Mouse (Mus musculus): Measurements from ENCODE around the gene Chn1.

Chn1 gene

DNA sequence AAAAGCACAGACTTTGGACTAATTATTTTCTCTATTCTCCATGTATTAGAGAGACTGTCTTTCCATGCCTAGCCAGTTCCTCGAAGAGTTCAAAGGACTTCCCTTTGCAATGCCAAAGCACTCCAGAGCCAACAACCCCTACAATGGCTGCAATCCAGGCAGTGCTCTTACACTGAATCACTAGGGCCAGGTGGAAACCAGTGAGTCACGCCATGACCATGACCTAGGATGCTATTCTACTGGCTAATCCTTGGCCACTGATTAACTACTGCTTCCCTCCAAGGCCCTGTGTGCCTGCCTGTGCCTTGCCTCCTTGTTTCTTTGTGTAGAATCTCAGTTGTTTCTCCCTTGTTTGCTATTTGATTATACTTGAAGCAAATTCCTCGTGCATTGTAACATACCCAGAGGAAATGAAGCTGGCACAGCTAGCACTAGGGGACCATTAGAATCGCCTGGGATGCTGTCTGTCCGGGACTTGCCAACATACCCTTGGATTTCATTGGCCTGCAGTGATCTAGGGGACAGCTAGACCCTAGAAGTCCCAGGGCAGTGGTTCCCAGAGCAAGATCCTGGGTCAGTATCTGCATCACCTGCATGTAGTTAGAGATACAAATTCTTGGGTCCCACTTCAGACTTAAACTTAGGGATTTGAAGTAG lies 166.0 kb downstream of the Chn1 start:
- ChIA-PET CTCF (interaction anchor here in 2 of 4 experiments (0.6 kb wide), 2 partner anchors 198 to 432 kb away, joined by 3 to 9 read pairs; no protein-coding TSS in a partner anchor), POLR2A (interaction anchor here in 1 of 4 experiments (0.9 to 7.4 kb wide), 4 partner anchors 8 to 52 kb away, joined by 3 to 26 read pairs (median 4); no protein-coding TSS in a partner anchor)

DNA sequence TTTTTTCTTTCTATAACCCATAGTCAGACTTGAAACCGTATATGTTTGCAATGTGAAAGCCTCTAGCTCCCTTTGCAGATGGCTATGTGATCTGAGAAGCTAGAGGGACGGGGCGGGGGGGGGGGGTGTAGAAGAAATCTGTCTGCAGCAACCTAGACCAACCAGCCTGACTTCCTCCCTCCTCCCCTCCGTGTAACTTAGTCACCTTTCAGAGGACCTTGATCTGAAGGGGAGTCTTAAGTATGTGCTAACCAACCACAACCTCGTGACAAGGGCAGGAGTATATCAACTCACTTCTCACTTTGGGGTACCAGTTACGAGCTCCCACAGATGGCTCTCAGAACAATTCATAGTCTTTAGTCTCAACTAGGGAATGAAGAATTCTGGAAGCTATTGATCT lies 166.8 kb downstream of the Chn1 start:
- ChIA-PET CTCF (interaction anchor here in 1 of 4 experiments (0.5 to 0.6 kb wide), 2 partner anchors 199 to 357 kb away, joined by 3 to 9 read pairs; no protein-coding TSS in a partner anchor), POLR2A (interaction anchor here in 2 of 4 experiments (0.6 to 7.4 kb wide), 5 partner anchors 8 to 470 kb away, joined by 3 to 26 read pairs (median 4); partner anchors contain the start of gene Atp5g3 (in 1 of the 2))

DNA sequence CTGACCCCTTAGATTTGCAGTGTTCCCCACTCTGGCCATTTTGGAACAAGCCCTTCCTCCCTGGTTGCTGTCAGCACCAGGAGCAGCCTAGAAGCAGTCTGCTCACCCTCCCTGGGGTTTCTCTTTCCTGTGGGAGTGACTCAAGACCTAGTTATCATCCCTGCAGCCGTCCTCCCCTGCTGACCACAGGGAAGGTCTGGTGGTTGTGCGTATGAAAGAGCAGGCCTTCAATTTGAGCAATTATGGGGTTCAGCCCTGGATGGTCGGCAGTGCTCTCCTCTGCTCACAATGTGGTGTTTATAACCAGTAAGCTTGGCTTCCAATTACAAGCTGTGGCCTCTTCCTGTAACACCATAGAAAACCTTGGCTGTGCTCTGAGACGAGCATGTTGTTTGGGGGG lies 167.5 kb downstream of the Chn1 start:
- ChIA-PET CTCF (interaction anchor here in 1 of 4 experiments (0.5 kb wide), 2 partner anchors 357 to 599 kb away, joined by 3 to 5 read pairs; no protein-coding TSS in a partner anchor), POLR2A (interaction anchor here in 2 of 4 experiments (1.5 to 7.4 kb wide), 3 partner anchors 9 to 11 kb away, joined by 4 to 26 read pairs (median 5); no protein-coding TSS in a partner anchor)

DNA sequence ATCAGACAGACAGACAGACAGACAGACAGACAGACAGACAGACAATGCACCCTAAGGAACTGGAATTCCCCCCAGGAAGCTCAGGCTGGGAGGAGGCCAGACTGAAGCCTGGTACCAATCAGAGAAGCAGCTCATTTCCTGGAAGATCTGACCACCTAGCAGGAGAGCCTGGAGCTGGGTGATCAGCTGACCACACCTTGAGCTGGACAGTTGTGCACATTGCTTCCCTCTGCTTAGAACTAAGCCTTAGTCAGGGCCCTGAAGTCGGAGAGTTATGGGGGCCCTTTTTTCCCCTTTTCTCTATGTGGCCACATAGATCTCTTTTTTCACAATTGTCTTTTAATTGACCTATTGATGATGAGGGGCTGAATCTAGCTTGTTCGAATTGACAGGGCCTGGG lies 168.0 kb downstream of the Chn1 start:
- CTCF ChIA-PET = interaction anchor here in 2 of 4 experiments (0.5 to 0.8 kb wide), 2 partner anchors 22 to 599 kb away, joined by 4 to 5 read pairs; no protein-coding TSS in a partner anchor
- POLR2A ChIA-PET = interaction anchor here in 2 of 4 experiments (1.0 to 7.4 kb wide), 6 partner anchors 10 to 47 kb away, joined by 4 to 26 read pairs (median 5); no protein-coding TSS in a partner anchor

DNA sequence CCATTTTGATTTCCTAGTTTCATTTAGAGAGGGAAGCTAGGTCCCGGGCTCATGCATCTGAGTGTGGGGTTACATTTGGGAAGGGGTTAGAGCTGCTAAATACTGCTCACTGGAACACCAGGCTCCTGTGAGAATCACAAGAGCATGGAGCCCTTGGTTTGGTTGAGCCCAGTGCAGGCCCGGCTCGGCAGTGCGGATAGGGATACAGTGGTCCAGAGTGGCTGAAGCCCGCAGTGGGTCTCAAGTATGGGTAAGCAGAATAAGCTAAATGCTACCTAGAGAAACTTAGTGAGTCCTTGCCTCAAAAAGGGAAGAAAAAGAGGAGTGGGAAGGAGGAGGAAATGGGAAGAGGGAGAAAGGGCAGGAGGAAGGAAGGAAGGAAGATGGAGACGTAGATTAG lies 168.5 kb downstream of the Chn1 start:
- ChIA-PET POLR2A (interaction anchor here in 2 of 4 experiments (1.0 to 7.4 kb wide), 6 partner anchors 9 to 46 kb away, joined by 4 to 26 read pairs (median 5); no protein-coding TSS in a partner anchor), CTCF (interaction anchor here in 2 of 4 experiments (0.8 to 1.1 kb wide), 2 partner anchors 21 to 34 kb away, joined by 3 to 4 read pairs; no protein-coding TSS in a partner anchor)

DNA sequence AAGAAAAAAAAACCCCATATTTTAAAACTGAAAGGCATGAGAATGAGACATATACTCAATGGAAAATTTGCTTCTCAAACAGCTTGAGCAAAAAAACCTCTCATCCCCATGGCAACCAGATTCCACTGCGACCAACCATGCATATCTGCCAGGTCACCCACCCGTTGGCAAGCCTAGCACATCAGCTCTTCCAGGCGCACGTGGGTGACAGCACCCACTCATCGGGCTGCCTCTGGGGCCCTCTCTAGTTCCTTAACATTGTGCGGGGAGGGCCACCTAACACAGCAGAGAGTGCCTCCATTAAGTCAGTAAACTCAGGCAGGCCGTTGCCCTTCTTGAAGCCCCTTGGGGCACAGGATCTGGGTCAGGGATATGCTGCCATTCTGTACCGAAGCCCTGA lies 170.1 kb downstream of the Chn1 start:
- ChIA-PET POLR2A (interaction anchor here in 1 of 4 experiments (0.6 to 7.4 kb wide), 6 partner anchors 8 to 174 kb away, joined by 3 to 26 read pairs (median 6); no protein-coding TSS in a partner anchor), CTCF (interaction anchor here in 1 of 4 experiments (0.6 kb wide), 1 partner anchor 20 kb away, joined by 3 read pairs; no protein-coding TSS in a partner anchor)

DNA sequence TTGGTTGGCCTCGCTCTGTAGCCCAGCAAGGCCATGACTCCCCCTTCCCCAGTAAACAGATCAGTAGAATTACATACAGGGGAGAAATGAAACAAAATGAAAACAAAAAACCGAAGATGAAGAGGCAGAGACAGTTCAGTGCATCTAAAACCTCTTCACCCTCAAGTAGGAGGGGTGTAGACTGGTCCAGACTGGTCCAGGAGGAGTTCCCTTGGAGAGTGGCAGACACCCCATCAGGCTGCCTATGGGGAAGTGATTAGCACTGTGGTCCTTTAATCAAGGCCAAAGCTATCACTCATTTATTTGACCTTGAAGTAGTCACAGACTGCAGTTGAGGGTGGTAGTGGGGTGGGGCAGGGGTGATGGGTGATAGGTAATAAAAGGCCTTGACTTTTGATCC lies 170.6 kb downstream of the Chn1 start:
- ChIA-PET CTCF (interaction anchor here in 2 of 4 experiments (0.5 to 1.0 kb wide), 2 partner anchors 20 to 171 kb away, joined by 3 to 16 read pairs; partner anchors contain the start of gene Chn1 (in 1 of the 2)), POLR2A (interaction anchor here in 1 of 4 experiments (0.6 to 7.4 kb wide), 6 partner anchors 7 to 25 kb away, joined by 3 to 26 read pairs (median 6); no protein-coding TSS in a partner anchor)

DNA sequence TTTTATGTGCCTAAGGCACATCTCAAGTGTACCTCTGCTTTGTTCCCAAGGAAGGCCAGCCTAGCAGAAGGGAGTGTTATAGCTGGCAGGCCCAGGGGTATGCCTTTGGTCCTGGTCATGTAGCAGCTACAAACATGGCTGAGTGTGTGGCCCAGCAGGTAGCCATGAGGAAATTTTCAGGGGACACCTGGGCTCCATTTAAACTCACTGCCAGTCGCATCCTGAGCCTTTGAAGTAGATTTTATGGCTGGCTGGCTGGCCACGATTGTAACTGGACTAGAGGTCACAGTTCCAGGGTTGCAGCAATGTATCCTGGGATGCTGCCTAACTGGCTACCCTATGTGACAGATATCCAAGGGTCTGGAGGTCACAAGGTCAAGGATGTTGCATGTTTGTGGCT lies 174.5 kb downstream of the Chn1 start:
- POLR2A ChIA-PET = no interaction called here
- CTCF ChIA-PET = no interaction called here

DNA sequence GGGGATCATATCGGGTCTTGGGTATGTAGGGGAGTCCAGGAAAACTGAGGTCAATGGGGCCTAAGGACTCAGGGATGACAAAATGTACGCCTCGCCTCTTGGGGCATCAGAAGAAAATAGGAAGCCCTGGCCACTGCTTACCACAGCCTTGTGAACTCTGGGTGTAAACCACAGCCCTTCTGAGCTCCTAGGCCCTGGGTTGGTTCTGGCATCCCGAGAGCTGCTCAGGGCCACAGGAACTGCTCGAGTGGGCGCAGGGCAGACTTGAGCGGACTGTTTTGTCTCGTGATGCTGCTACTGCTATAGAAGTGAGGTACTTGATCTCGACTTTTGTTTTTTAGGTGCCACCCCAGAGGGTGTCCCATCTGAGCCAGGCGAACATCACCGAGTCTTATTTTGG lies 177.4 kb downstream of the Chn1 start:
- ChIA-PET POLR2A (interaction anchor here in 3 of 4 experiments (0.6 to 4.6 kb wide), 20 partner anchors 8 to 204 kb away, joined by 3 to 20 read pairs (median 4); partner anchors contain the start of gene Chn1 (in 1 of the 3)), CTCF (interaction anchor here in 3 of 4 experiments (1.0 to 2.1 kb wide), 4 partner anchors 13 to 47 kb away, joined by 3 to 6 read pairs (median 3); no protein-coding TSS in a partner anchor)

DNA sequence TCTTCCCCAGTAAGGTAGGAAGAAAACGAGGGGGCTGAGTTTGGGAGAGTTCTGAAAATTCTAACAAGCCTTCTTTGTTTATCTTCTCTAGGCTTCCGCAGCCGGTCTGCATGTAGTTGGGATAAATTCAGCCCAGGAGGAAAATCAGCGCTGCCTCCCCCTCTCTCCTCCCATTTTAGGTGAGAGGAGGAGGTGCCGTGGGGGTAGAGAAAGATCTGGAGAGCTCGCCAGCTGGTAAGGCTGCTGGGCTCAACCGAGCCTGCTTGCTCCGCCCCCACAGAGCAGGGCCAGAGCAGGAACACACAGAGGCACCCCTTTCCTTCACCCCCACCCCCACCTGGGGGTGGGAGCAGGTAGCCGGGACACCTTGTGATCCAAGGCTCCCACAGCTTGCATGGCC lies 178.4 kb downstream of the Chn1 start:
- ChIA-PET CTCF (interaction anchor here in 2 of 4 experiments (0.7 to 2.1 kb wide), 5 partner anchors 12 to 30 kb away, joined by 3 to 6 read pairs (median 4); no protein-coding TSS in a partner anchor), POLR2A (interaction anchor here in 2 of 4 experiments (0.6 to 4.6 kb wide), 21 partner anchors 9 to 296 kb away, joined by 3 to 20 read pairs (median 4); partner anchors contain the start of gene Gpr155 (in 1 of the 2))

DNA sequence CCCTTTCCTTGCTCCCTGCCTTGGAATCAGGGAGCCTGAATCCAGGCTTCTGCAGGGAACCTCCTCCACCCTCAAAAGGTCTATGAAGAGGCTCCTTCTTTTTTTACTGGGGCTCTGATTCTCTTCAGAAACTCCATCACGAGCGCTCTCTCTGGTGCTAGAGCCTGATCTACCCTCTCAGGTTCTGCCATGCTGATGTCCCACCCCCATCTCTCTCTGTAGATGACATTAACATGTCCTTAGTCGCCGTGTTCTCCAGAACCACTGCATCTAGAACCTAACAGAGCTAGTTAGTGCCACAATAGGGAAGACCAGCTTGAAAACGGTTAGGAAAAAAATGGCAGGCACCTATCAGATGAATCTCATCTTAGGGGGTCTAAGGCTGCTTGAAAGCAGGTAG lies 178.8 kb downstream of the Chn1 start:
- CTCF ChIA-PET = interaction anchor here in 3 of 4 experiments (0.6 to 2.1 kb wide), 7 partner anchors 11 to 171 kb away, joined by 3 to 6 read pairs (median 4); no protein-coding TSS in a partner anchor
- POLR2A ChIA-PET = interaction anchor here in 2 of 4 experiments (0.6 to 4.6 kb wide), 13 partner anchors 10 to 297 kb away, joined by 3 to 20 read pairs (median 5); partner anchors contain the start of gene Gpr155 (in 1 of the 2)

DNA sequence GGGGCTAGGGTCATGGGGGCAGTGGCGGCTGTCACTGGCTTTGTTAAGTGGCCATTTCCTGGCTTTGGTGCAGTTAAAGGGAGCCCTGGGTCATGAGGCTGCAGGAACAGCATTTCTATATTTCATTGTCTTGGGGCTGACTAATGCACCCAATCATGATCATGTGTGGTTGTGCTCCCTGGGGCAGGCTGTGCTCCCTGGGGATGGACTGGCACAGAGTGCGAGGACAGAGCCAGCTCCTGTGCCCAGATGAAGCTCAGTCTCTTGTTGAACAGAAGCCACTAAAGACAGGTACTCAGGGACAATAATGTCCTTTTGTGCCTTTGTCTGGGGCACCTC lies 182.1 kb downstream of the Chn1 start:
- POLR2A ChIA-PET = interaction anchor here in 1 of 4 experiments (1.0 to 1.1 kb wide), 2 partner anchors 11 to 206 kb away, joined by 3 read pairs; no protein-coding TSS in a partner anchor
- CTCF ChIA-PET = no interaction called here

DNA sequence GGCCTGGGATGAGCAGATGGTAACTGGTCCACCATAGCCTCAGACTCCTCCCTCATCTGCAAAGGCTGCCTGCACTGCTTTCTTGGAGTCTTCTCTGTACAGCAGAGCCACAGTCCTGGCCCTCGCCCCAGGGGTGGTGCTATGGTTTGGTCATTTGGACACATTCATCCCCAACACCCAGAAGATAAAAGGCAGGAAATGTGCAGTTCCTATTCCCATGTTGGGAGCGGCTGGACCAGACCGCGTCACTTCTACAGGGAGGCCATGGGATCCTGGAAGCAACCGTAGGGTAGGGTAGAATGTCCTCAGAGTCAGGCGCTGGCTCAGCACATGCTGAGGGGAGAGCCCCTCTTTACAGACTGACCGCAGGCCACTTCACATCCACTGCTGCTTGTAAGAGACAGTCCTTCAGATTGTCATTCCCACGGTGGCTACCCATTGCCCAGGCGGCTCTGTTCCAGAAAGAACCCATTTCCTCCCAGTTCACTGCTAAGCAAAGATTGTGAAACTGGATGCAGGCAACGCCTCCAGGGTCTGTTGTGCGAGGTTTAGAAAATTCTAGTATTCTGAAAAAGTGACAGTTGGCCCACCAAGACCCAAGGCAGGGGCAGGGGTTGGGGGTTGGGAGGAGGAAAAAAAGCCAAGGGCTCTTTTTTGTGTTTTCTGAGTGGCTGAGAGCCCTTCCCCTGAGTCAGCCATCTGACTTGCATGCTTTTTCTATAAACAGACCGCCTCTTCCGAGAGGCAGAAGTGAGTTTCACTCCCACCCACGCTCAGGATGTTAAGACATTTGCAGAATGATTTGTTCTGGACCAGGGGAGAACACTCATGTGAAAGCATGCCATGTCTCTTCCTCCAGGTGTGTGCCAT lies 182.7 kb downstream of the Chn1 start:
- ChIA-PET POLR2A (interaction anchor here in 1 of 4 experiments (1.1 kb wide), 1 partner anchor 12 kb away, joined by 3 read pairs; no protein-coding TSS in a partner anchor), CTCF (no interaction called here)

DNA sequence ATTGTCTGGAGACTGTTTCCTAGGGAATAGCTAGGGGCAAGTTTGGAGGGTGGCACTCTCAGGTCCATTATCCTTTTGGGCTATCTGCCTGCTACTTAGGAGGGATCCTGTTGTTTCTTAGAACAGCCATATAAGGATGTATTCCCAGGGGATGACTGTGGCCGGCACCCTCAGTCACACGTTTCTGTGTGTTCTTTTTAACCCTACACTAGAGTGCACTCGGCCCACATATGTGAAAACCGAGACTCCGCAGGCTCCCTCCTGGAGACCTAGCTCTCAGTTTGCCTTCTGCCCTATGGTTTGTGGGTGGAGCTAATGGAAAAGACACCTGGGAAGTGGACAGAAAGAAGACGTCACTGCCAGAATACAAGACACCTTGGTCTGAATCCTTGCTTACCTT lies 183.9 kb downstream of the Chn1 start:
- ChIA-PET CTCF (interaction anchor here in 1 of 4 experiments (0.5 kb wide), 1 partner anchor 30 kb away, joined by 3 read pairs; no protein-coding TSS in a partner anchor), POLR2A (interaction anchor here in 2 of 4 experiments (0.7 to 1.8 kb wide), 5 partner anchors 14 to 203 kb away, joined by 3 to 7 read pairs (median 3); no protein-coding TSS in a partner anchor)

DNA sequence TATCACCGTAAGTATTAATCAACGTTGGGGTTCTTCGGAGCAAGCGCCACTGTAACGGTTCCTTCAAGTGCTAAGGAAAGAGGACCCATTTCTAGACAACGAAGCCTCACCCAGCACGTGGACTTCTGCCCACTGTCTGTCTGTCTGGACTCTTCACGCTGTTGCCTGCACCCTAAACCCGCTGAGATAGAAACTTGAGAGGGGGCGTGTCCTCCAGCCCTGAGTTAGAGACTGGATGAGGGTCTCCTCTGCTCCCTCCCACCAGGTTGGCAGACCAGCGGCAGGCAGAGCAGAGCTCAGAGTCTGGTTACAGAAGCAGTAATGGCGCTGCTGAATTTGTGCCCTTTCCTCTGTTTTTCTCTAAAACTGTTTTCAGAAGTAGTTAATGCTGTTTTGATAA lies 185.0 kb downstream of the Chn1 start:
- CTCF ChIA-PET = interaction anchor here in 1 of 4 experiments (1.1 to 1.2 kb wide), 2 partner anchors 23 to 40 kb away, joined by 3 to 4 read pairs; no protein-coding TSS in a partner anchor
- POLR2A ChIA-PET = interaction anchor here in 2 of 4 experiments (1.1 to 1.8 kb wide), 4 partner anchors 15 to 204 kb away, joined by 3 to 7 read pairs (median 4); no protein-coding TSS in a partner anchor

DNA sequence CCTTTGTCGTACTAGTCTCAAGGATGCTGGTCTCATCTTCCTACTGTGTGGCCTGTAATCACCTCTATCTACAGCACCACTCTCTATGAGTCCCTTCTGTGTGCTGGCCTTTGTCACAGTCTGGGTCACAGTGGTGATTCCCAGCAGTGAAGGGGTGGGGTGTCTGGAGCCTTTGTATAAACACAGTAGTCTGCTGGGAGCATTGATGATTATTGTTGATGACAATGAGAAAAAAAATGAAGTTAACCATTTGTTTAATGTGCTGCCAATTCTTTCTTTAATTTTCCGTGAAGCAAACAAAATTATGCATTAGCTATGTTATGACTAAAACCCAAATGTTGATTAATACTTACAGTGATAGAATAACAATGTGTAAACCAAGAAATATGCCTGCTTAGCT lies 186.2 kb downstream of the Chn1 start:
- ChIA-PET POLR2A (interaction anchor here in 1 of 4 experiments (0.6 kb wide), 1 partner anchor 124 kb away, joined by 4 read pairs; no protein-coding TSS in a partner anchor), CTCF (no interaction called here)

DNA sequence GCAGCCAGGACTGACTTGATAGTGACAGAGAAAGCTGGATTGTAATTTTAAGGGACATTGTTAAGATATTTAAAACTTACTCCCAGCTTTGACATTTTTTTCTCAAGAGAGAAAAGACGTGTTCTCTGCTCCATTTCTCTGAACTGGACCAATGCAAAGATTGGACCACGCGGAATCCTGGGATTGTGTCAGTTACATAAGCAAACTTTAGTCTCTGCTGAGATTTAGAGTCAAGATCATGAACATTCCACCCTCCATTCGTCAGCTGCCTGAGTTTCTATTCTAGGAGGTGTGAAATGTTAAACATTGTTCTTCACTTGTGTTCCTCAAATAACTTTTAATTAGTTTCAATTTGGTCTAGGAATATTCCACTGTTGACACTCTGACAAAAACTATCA lies 188.0 kb downstream of the Chn1 start:
- CTCF ChIA-PET = no interaction called here
- POLR2A ChIA-PET = interaction anchor here in 2 of 4 experiments (0.6 to 3.2 kb wide), 4 partner anchors 10 to 29 kb away, joined by 3 to 19 read pairs (median 4); no protein-coding TSS in a partner anchor

All from embryonic stem cell, embryonic (primary cell).